Mouse (Mus musculus) brain, embryonic 18.5 days (tissue): Measurements from ENCODE around the gene Ppp4r3b.

ENCODE experiments used
- DNase-seq: peaks from one replicate; pipeline ENCODE4 v3.0.0-alpha.2; 2012; ENCODE audit warnings: low read depth, low spot score

Gene Ppp4r3b

GRCm38 (mm10) chr11:29172563-29173124 is at the start of gene Ppp4r3b:
TSS of gene Ppp4r3b (plus strand) at chr11:29172890.
- DNase-seq: peak; percentile 94

DNA sequence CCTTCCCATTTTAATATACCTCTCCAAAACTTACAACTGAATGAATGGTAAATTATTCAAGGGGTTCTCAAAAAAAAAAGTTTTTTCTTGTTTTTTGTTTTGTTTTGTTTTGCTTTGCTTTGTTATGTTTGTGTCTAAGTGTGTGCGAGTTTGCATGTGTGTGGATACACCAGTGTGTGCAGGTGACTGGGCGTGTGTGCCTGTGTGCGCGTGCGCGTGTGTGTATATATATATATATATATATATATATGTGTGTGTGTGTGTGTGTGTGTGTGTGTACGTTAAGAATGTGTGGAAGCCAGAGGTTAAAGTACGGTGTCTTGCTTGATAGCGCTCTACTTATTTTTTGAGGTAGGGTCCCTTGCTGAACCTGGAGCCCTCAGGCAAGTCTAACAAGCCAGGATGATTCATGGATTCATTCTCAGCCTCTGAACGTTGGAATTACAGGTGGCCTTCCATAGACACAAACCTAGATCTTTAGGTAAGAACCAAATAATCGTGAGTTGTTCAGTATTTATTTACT is 42.8 kb upstream of the Ppp4r3b start:
- peak; percentile 8 for DNase-seq

DNA sequence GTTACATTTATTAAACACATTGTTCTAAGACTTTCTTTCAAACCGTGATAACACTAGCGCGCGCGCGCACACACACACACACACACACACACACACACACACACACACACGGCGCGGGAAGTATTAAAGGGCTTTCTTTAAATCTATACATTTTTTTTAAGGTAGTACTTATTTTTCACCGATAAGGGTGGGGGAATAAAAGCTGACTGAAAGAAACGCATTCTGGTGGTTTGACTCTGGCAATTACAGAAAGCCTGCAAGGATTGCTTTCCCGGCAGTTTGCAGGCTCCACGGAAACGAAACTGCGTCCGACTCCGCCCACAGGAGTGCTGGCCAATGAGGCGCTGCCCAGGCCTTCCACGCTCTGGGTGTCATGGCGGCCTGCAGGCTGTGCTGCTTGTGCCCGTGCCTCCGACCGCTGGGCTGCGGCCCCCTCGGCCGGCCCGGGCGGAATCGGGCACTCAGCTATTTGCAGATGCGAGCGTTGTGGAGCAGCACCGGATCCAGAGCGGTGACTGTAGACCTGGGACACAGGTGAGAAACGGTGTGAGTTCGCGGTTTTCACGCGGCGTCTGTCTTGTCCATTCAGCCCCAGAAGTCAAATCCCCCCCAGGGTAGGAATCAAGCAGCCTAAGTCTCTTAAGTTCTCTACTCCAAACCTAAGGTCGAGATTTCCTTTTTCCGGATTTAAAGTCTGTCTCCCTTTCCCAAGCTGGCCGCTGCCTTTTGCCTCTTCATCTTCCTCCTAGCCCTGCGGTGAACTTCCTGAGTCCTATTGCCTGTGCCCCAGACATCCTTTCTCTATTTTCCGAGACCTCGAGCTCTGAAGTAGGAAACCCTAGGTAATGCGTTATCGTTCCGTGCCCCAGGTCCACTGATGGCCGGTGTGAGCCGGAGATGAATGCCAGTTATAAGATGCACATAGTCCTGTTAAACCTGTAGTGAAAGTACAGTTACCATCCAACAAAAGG is 42.0 kb upstream of the Ppp4r3b start, which contains the start of gene Pnpt1:
TSS of gene Pnpt1 (plus strand) at position 360 of the 971 bp plus-strand sequence.
- DNase-seq: peak; percentile 83

DNA sequence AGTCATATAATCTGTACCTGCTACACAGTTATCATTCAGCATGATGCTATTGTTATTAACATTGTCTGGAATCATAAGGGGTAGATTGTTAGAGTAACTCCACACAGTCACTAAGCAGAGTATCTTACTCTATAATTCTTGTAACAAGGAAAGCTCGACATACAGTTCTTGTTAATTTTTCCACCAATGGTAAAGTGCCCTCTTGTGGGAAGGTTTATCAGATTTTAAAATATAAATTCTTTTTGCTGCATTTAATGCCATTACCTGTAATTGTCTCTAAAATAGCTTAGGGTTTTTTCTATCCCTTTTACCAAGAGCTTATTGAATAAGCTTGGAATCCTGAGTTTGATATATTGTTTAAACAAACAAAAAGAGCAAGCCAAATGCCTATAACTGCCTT is 32.0 kb upstream of the Ppp4r3b start:
- no peak for DNase-seq

DNA sequence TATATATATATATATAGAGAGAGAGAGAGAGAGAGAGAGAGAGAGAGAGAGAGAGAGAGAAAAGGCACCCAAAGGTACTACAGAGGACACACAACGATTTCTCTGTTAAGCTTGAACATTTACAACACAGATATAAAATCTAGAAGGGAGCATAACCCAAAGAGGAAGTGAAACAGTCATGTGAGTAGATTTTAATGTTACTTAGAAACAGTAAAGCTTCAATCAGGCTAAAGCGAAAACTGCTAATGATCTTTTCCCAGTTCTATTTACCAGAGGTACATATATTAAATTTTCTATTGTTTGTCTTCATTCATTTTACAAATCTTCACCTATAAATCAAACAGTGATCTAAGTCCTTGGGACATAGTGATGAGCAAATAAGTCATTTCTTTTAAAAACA is 23.8 kb upstream of the Ppp4r3b start:
- no peak for DNase-seq

GRCm38 (mm10) chr11:29163569-29163968 is 9.1 kb upstream of the Ppp4r3b start:
- DNase-seq: no peak

- peak; percentile 40 for DNase-seq
Measured at GRCm38 (mm10) chr11:29171959-29172391, 715 bp upstream of the Ppp4r3b start.

DNA sequence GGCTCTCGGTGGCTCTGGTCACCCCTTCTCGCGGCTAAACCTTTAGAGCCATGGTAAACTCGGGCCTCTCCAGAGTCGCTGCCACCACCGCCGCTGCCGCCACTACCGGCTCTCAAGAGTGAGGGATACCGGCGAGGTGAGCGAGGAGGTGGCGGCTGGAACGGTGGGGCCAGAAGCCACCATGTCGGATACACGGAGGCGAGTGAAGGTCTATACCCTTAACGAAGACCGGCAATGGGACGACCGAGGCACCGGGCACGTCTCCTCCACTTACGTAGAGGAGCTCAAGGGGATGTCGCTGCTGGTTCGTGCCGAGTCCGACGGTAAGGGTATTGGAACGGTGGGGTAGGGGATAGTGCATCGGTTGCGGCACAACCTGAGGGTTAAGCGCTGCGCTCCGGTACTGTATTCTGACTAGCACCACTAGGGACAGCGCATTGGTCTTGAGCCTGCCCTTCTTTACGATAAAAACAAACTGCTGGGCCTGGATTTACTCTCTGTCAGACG is 488 bp downstream of the Ppp4r3b start:
- peak; percentile 6 for DNase-seq

DNA sequence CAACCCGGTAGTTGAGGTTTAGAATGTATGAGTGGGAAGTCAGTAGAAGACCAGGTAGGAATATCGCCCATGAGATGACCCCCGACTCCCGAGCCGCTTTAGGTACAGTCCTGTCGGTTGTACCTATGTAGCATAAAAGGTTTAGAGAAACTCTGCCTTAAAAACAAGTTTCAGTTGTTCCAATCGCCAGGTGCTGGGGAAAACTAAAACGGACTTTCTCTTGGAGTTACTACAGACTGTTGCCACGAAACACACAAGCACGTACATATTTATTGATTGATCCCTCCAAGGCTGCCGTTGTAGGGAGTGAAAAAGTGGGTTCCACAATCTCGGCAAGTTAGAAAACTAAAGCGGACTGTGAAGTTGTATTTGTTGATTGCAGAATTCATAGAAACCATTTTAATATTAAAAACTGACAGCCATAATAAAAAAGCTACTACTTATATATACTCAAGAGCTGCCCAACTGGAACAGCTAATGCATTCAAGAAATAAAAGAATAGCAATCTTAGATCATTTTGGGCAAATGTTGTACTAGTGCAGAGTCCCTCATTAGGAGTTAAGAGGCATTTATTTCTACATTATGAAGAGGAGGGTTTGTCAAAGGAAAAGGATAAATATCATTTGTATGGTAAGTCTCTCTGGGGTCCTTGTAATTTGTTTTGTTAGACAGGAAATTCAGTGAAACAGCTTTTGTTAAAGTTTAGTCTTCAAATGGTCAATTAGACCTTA is 1.2 kb downstream of the Ppp4r3b start:
- no peak for DNase-seq

DNA sequence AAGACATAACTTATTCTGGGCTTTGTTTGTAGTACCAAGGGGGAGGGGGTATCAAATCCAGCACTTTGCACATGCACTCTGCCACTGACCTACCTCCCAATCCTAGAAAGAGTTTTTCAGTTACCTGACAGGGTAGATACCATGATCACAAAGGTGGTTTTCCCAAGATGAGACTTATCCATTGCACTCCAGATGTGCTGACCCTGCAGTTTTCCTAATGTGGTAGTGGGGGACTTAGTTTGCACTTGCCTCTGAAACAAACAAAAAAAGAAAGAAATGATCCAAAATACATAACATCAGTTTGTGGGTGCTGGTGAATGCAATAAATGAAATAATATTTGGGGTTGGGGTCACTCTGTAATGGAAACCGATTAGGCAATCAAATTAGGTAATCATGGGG is 6.6 kb downstream of the Ppp4r3b start:
- DNase-seq: no peak

DNA sequence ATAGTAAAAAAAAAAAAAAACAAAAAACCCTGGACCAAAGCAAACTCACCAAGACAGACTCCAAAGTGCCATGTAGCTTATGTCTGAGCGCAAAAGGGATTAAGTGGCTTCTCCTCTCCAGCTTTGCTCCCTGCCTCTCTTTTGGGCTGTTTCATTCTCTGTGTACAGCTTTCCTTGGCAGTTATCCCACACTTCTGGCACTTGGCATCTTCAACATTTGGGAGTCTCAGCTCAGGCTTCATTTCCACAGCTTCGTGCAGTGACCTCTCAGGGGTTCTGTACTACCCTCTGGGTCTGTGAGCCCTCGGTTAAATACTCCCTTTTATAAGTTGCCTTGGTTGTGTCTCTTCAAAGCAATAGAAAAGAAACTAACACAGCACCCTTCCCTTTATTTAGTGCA is 8.0 kb downstream of the Ppp4r3b start:
- DNase-seq: peak; percentile 28

- DNase-seq: no peak
Measured at GRCm38 (mm10) chr11:29181751-29182150, 9.1 kb downstream of the Ppp4r3b start.

- DNase-seq: no peak
Measured at GRCm38 (mm10) chr11:29188981-29189380, 16.3 kb downstream of the Ppp4r3b start.

DNA sequence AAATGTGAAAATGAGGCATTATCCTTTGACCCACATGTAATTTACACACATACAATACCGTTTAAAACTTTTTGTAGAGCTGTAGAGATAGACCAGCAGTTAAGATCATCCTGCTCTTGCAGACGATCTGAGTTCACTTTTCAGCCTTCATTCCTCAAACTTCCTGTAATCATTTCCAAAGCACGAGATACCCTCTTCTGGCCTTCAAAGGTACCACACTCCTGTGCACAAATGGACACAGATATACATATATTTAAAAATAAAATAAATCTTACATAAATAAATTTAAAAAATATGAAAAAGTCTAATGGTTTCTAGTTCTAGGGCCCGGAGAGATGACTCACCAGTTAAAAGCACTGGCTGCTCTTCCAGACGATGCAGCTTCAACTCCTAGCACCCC is 31.0 kb downstream of the Ppp4r3b start:
- DNase-seq: no peak

GRCm38 (mm10) chr11:29209774-29210173 is 37.1 kb downstream of the Ppp4r3b start:
- no peak for DNase-seq

- DNase-seq: no peak
Measured at GRCm38 (mm10) chr11:29216196-29216595, 43.5 kb downstream of the Ppp4r3b start.

DNA sequence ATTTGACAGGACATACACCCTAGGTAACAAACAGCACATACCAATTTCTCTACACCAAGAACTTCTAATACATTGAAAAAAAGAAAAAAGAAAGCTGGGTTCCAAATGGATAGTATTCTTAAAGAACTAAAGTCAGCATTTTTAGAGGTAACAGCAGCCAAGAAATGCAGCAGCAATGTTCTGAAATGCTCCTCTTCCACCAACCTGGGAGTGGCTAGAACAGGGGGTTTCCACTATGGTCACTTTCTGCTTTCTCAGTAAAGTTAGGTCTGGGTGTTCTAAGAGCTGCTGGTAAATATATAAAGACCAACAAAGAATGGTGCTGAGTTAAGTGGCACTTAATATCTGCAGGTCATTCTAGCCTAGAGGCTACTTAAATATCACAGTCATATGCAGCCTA is 46.4 kb downstream of the Ppp4r3b start:
- no peak for DNase-seq

GRCm38 (mm10) chr11:29222310-29222709 is 49.6 kb downstream of the Ppp4r3b start:
- DNase-seq: no peak

DNA sequence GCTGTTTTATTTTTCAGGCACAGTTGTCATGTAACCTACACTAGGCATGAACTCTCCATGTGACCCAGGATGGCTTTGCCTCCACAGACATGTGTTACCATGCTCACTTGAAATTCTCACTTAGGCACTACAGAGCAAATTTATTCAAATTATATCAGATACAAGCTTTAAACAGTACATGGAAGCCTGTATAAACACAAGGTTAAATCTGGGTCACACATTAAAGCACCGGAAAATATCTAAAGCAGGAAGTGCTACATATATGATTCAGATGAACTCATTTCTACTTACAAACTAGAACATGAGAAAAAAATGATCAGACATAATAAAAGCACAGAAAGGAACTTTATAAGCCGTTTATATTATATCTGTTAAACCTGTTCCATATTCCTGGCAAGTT is 52.1 kb downstream of the Ppp4r3b start:
- no peak for DNase-seq

- no peak for DNase-seq
Measured at GRCm38 (mm10) chr11:29228957-29229356, 56.3 kb downstream of the Ppp4r3b start.

- DNase-seq: no peak
Measured at GRCm38 (mm10) chr11:29233569-29233968, 60.9 kb downstream of the Ppp4r3b start.

- DNase-seq: no peak
Measured at GRCm38 (mm10) chr11:29237364-29237763, 64.7 kb downstream of the Ppp4r3b start.
